9 mouse cellular contexts compared by ENCODE assay signal in the genomic region with DNA sequence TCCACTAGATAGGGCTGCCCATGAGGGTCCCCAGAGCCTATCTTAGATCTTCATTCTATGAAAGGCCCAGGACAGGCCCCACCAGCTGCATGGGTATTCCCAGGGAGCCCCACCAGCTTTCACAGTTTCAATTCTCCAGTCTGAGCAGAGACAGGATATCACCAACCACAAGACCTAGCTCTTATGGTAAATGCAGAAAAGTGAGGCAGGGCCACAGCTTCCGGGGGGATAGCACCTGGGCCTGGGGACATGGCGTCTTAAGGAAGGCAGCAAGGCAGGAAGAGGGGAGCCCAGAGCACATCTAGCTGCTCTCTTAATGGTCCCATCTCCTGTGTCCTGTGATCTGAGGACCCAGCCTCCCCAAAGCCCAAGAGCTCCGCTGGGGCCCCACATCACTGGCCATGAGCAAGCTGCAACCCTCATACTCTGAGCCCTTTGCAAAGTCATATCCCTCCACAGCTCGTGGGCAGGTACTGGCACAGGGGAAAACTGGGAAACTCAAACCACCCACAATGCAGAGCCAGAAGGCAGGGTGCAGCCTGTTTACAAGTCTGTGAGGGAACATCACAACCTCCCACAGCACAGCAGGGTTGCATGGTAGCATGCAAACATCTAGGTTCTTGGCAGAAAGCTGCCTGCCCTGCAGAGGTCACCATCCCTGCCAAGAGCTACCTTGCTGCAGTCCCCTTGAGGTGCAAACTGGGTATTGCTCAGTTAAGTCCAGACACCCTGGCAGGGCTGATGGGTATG. TPM values are rescaled to one million over a fixed set of nuclear protein-coding genes. Genes with fewer than 3 reads are reported as not detected.
DNase-seq lines count a peak whose midpoint lies in the region; TF ChIP-seq lines count a peak whose summit lies in the region.
"Had no signal": no experiment of that assay in that cellular context is flagged by ENCODE, and none has a peak within 500 bp of the region (broad histone marks: within the 10 kb centered on the region; RNA-seq: fewer than 3 reads in every experiment).

No protein-coding gene starts in this region.

- no peak overlapping the region for H3K27ac ChIP-seq in kidney, adult 2 months (ENCODE audit: insufficient read depth, low read depth, low read length)

- H3K4me1 ChIP-seq in kidney, adult 2 months (ENCODE audit: control insufficient read depth, insufficient read depth, low read length), result peaks cover 15% of the 10 kb centered on the region; the same call in 1 of the 2 replicates

- no peaks in the 10 kb centered on the region for H3K36me3 ChIP-seq in kidney, adult 2 months (ENCODE audit: control insufficient read depth, insufficient read depth, low read length)

- H3K4me3 ChIP-seq in kidney, adult 2 months (ENCODE audit: insufficient read depth, low read depth, low read length), result no peak overlapping the region
- H3K4me3 ChIP-seq: liver, embryonic 13.5 days had no signal

- WGBS in kidney, adult 2 months, result 75% methylated on average over 4 of the region's 4 CpGs

- H3K27me3 ChIP-seq in kidney, adult 2 months (replicated peaks; ENCODE audit: control insufficient read depth, insufficient read depth, low read length), result no peaks in the 10 kb centered on the region
- H3K27me3 ChIP-seq: liver, embryonic 13.5 days had no signal

- TF ChIP-seq CTCF in kidney, adult 2 months (conservative IDR thresholded peaks at IDR 0.05; ENCODE audit: insufficient read depth, insufficient read length, low read depth, low read length), result 0 out of 2 replicates have a peak, but pooled peaks have one; percentile 17

- TF ChIP-seq POLR2A in kidney, adult 2 months (IDR thresholded peaks at IDR 0.05; ENCODE audit: low read depth, low read length), result no peak

- DNase-seq in kidney, adult 2 months, result no peak
- no peak for DNase-seq in kidney, postnatal 4 days
- DNase-seq in cerebellum, postnatal 25 days, result peak; percentile 42 to 44
- peak; percentile 59 for DNase-seq in layer of hippocampus, adult 9-10 months (ENCODE audit: low spot score)
- DNase-seq in right cerebral cortex, postnatal 25 days, result peak; percentile 76
- no peak for DNase-seq in retina, postnatal 1 day
- DNase-seq in lung, postnatal 14 days, result no peak
- DNase-seq in adrenal gland, adult 8-10 months, result no peak
- DNase-seq: liver, embryonic 13.5 days had no signal

RNA-seq across cellular contexts. Expression of gene Sh3gl1, which starts 15.1 kb away (rescaled TPM):
- polyA plus RNA-seq in kidney, adult 2 months (2012; rRNA removed), result 48.7 and 56.7 TPM in 2 replicates
- 10 to 100 TPM; 44.3 to 52.5 (median 49.9) TPM for total RNA-seq in adrenal gland, adult 8-10 months (2022)

RNA-seq across cellular contexts. Expression of gene Mpnd, which starts 15.8 kb away (rescaled TPM):
- 98.3 and 116 TPM in 2 replicates for polyA plus RNA-seq in kidney, adult 2 months (2012; rRNA removed)
- total RNA-seq in adrenal gland, adult 8-10 months (2022), result 100 to 1,000 TPM; 101 to 119 (median 110) TPM

RNA-seq across cellular contexts. Expression of gene Stap2, which starts 16.0 kb away (rescaled TPM):
- 20.1 and 22.6 TPM in 2 replicates for polyA plus RNA-seq in kidney, adult 2 months (2012; rRNA removed)
- 1 to 10 TPM; 4.8 to 9.3 (median 6.8) TPM for total RNA-seq in adrenal gland, adult 8-10 months (2022)

RNA-seq across cellular contexts. Expression of gene Chaf1a, which starts 18.9 kb away (rescaled TPM):
- 1.0 and 1.2 TPM in 2 replicates for polyA plus RNA-seq in kidney, adult 2 months (2012; rRNA removed)
- 1 to 10 TPM; 3.8 to 6.0 (median 4.3) TPM for total RNA-seq in adrenal gland, adult 8-10 months (2022)

RNA-seq across cellular contexts. Expression of gene Fsd1, which starts 35.0 kb away (rescaled TPM):
- polyA plus RNA-seq in kidney, adult 2 months (2012; rRNA removed), result 0.36 and 0.48 TPM in 2 replicates
- total RNA-seq in adrenal gland, adult 8-10 months (2022), result 1 to 10 TPM in 3 of 4 experiments, under 1 TPM in 1; 0.87 to 3.4 (median 2.9) TPM

Comparison
In these comparisons a context has a peak if more than half of its experiments do, and no peak if none do; other contexts are left out.
1. DNase-seq: peak in cerebellum, postnatal 25 days (2 of 2), layer of hippocampus, adult 9-10 months (single experiment) and right cerebral cortex, postnatal 25 days (single experiment); none in kidney, adult 2 months (single experiment), kidney, postnatal 4 days (0 of 2), retina, postnatal 1 day (single experiment), lung, postnatal 14 days (single experiment) and adrenal gland, adult 8-10 months (single experiment).